Mouse (Mus musculus) thymus, adult 2 months (tissue): ENCODE measurements around the gene Hdac11.

Experiments used
- CTCF ChIP-seq: fragments of 200-500 bp; IDR thresholded peaks from 2 replicates; pipeline ENCODE4 v1.5.1; 2012; ENCODE audit warnings: mild to moderate bottlenecking, control low read depth, low read length, moderate library complexity, borderline replicate concordance; ENCODE audit not compliant: control insufficient read depth, poor library complexity, insufficient read depth; ENCODE audit errors: extremely low read depth
- POLR2A ChIP-seq: fragments of 200-500 bp; IDR thresholded peaks from 2 replicates; pipeline ENCODE4 v1.6.1; 2012; ENCODE audit warnings: mild to moderate bottlenecking, low read length, control low read depth, moderate library complexity; ENCODE audit not compliant: control insufficient read depth, poor library complexity, insufficient read depth; ENCODE audit errors: extremely low read depth

- TF ChIP-seq CTCF: peak; percentile 72; the same call in 1 of the 2 replicates
- TF ChIP-seq POLR2A: no peak
Measured at GRCm38 (mm10) chr6:91165210-91165609, 8.7 kb downstream of the Hdac11 start.
